Mouse (Mus musculus): Measurements from ENCODE around the gene Ankrd55.

DNA sequence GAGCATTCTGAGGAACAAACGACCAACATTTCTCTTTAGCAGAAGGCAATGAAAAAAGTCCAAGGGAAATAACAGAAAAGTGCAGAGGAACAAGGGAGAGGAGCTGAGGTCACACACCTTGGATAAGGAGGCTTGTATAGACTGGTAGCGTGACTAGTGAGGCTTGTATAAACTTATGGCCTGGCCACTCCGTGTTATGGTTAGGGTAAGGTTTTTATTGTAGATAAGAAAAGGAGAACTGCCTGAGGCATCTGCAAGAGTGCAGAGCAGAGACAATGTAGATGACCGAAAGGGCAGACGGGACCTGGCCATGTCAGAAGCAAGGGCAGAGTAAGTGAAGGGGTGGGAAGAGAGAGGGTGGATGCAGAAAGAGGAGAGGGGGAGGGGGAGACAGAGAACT is 10.7 kb upstream of the Ankrd55 start:
- no peak for TF ChIP-seq POLR2A (IDR thresholded peaks at IDR 0.05; ENCODE audit: insufficient read depth, low read length)
- TF ChIP-seq CTCF (IDR thresholded peaks at IDR 0.05; ENCODE audit: low read depth, low read length), result no peak
